Mouse (Mus musculus): ENCODE measurements around the gene Ntsr1. TPM values are rescaled to one million over a fixed set of nuclear protein-coding genes. Genes with fewer than 3 reads are reported as not detected.

The Ntsr1 gene
- total and polyA plus RNA-seq, 3 experiments, result not detected

DNA sequence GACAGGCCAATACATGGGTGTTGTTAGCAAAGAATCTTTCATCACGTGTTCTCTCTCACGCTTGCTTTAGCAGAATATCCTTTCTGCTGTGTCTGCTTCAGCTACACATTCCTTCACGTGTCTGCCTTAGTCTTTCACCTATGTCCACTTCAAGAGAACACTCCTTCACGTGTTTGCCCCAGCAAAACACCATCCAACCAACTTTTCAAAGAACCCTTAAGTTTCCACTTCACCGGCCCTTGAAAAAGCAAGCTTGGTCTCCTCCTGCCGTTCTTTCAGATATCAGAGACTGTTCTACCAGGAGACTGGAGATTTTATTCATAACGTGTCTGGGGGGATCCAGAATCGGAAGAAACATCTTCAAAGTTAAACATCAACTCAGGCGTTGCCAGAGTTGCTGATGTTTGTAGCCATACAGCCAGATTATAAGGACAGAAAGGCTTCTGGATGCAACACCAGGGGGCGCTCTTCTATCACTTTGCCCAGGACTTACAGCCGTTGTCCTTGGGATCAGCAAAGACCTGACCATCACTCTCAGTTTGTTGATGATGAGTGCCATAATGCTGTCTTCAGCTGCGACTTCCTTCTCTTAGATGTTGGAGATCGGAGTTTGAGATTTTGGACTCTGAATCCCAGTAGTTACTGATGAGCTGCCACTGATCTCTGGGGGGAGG lies 66.6 kb downstream of the Ntsr1 start:
- DNase-seq (ENCODE audit: low read depth, low spot score), result peak; percentile 76
- H3K9me3 ChIP-seq (replicated peaks; ENCODE audit: insufficient read depth, low read length), result no peaks in the 10 kb centered on the region
- H3K4me3 ChIP-seq (ENCODE audit: control insufficient read depth in 1 of 2, insufficient read depth in 1 of 2, low read depth in 2 of 2, low read length in 2 of 2), result no peak overlapping the region
- H3K79me2 ChIP-seq (ENCODE audit: control insufficient read depth, insufficient read depth, low read length, poor library complexity), result no peaks in the 10 kb centered on the region
- TF ChIP-seq ZNF384 (IDR thresholded peaks at IDR 0.05; ENCODE audit: low read depth, low read length) (no peak), ZKSCAN1 (IDR thresholded peaks at IDR 0.05; ENCODE audit: low read depth, low read length) (no peak), MYC (IDR thresholded peaks at IDR 0.05; ENCODE audit: low read depth, low read length) (no peak), GATA1 (IDR thresholded peaks at IDR 0.05; ENCODE audit: low read depth, low read length) (no peak), POLR2AphosphoS2 (IDR thresholded peaks at IDR 0.05; ENCODE audit: low read length) (no peak), MEF2A (IDR thresholded peaks at IDR 0.05; ENCODE audit: extremely low read depth, insufficient replicate concordance, low read depth, low read length, poor library complexity, severe bottlenecking) (no peak), TAL1 (IDR thresholded peaks at IDR 0.05; ENCODE audit: low read length) (no peak), UBTF (IDR thresholded peaks at IDR 0.05; ENCODE audit: borderline replicate concordance, insufficient read depth, low read depth, low read length) (no peak), RCOR1 (IDR thresholded peaks at IDR 0.05; ENCODE audit: low read depth, low read length) (no peak), MAZ (IDR thresholded peaks at IDR 0.05; ENCODE audit: low read depth, low read length) (no peak), RAD21 (IDR thresholded peaks at IDR 0.05; ENCODE audit: low read depth, low read length) (peak; percentile 81), ELF1 (IDR thresholded peaks at IDR 0.05; ENCODE audit: low read depth, low read length) (no peak), KAT2A (conservative IDR thresholded peaks at IDR 0.05; ENCODE audit: low read depth, low read length) (no peak), CHD1 (IDR thresholded peaks at IDR 0.05; ENCODE audit: low read depth, low read length) (no peak), USF2 (IDR thresholded peaks at IDR 0.05; ENCODE audit: borderline replicate concordance in 1 of 2, insufficient read depth in 1 of 2, low read depth in 1 of 2, low read length in 2 of 2) (no peak), CTCF (IDR thresholded peaks at IDR 0.05 in 2 of 3, conservative IDR thresholded peaks at IDR 0.05 in 1 of 3; ENCODE audit: control insufficient read depth in 1 of 3, insufficient read depth in 1 of 3, low read depth in 2 of 3, low read length in 3 of 3, poor library complexity in 1 of 3, severe bottlenecking in 1 of 3) (peak; percentile 79 to 95 (median 85)), BHLHE40 (IDR thresholded peaks at IDR 0.05; ENCODE audit: borderline replicate concordance, low read depth, low read length) (no peak), ZC3H11A (IDR thresholded peaks at IDR 0.05; ENCODE audit: low read depth, low read length) (peak; percentile 76), SIN3A (IDR thresholded peaks at IDR 0.05; ENCODE audit: low read length) (no peak), SMC3 (IDR thresholded peaks at IDR 0.05; ENCODE audit: low read depth, low read length) (peak; percentile 97), HCFC1 (IDR thresholded peaks at IDR 0.05; ENCODE audit: low read depth, low read length) (no peak), ZMIZ1 (IDR thresholded peaks at IDR 0.05; ENCODE audit: low read depth, low read length) (no peak), JUND (IDR thresholded peaks at IDR 0.05; ENCODE audit: low read depth, low read length) (no peak), TBP (IDR thresholded peaks at IDR 0.05; ENCODE audit: low read depth, low read length) (no peak), MAFK (IDR thresholded peaks at IDR 0.05; ENCODE audit: borderline replicate concordance, low read depth, low read length) (no peak), NELFE (IDR thresholded peaks at IDR 0.05; ENCODE audit: low read depth, low read length) (no peak), MXI1 (IDR thresholded peaks at IDR 0.05; ENCODE audit: low read depth, low read length) (no peak)
- H3K4me1 ChIP-seq (ENCODE audit: control insufficient read depth in 1 of 2, insufficient read depth in 2 of 2, low read length in 2 of 2), result no peaks in the 10 kb centered on the region
- H3K27ac ChIP-seq (ENCODE audit: control insufficient read depth, low read depth, low read length), result no peak overlapping the region
- H3K9ac ChIP-seq (ENCODE audit: control insufficient read depth, low read depth, low read length, poor library complexity, severe bottlenecking), result no peak overlapping the region
- H3K27me3 ChIP-seq (ENCODE audit: control insufficient read depth in 1 of 2, insufficient read depth in 2 of 2, low read length in 2 of 2), result peaks cover 11 to 12% of the 10 kb centered on the region in 2 experiments
- H3K36me3 ChIP-seq (ENCODE audit: control insufficient read depth in 1 of 2, insufficient read depth in 2 of 2, low read length in 2 of 2), result no peaks in the 10 kb centered on the region
